Mouse (Mus musculus) cerebellum, adult 2 months (tissue): ENCODE measurements around the gene Slc17a8.

Source experiments
- CTCF ChIP-seq: fragments of 200-500 bp; IDR thresholded peaks from 2 replicates; pipeline ENCODE4 v1.5.1; 2011; ENCODE audit warnings: low read depth, mild to moderate bottlenecking, control low read depth, low read length, moderate library complexity, borderline replicate concordance; ENCODE audit not compliant: insufficient read depth
- POLR2A ChIP-seq: fragments of 200-500 bp; IDR thresholded peaks from 2 replicates; pipeline ENCODE4 v1.6.1; 2011; ENCODE audit warnings: low read length, control low read depth, borderline replicate concordance; ENCODE audit not compliant: insufficient read depth

GRCm38 (mm10) chr10:89559351-89559750 lies 61.7 kb downstream of the Slc17a8 start:
- TF ChIP-seq CTCF, result no peak
- TF ChIP-seq POLR2A, result no peak
